Mouse (Mus musculus): Measurements from ENCODE around the gene Hsf2bp. TPM values are rescaled to one million over a fixed set of nuclear protein-coding genes. Genes with fewer than 3 reads are reported as not detected.

Gene Hsf2bp
- total and polyA plus RNA-seq, 3 experiments, result 0.34 to 1.0 (median 0.75) TPM

DNA sequence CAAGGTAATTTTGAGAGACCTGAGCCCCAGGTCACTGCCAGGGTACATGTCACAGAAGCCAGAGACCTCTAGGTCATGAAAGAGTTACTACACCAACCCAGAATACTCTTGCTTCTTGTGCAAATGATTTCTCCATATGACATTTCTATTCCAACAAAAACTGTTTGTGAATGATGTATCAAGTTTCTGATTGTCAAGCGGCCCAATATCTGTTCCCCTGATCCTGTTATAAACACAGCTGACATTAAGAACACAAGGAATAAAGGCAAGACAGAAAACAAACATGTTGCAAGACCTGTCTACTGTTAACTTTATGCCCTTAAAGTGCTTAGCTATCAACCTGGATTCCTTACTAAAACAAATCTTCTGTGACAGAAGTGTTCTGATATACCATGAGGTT, 37.8 kb downstream of the Hsf2bp start:
- Histone ChIP-seq H3K79me2 (replicated peaks; ENCODE audit: control insufficient read depth, extremely low read depth, insufficient read depth, poor library complexity, severe bottlenecking) (no peaks in the 10 kb centered on the region), H3K4me3 (replicated peaks in 1 of 3; ENCODE audit: low read depth in 2 of 3, low read length in 2 of 3, poor library complexity in 1 of 3) (no peak overlapping the region), H3K4me2 (ENCODE audit: insufficient read depth, low read depth, poor library complexity, severe bottlenecking) (no peak overlapping the region), H3K9ac (ENCODE audit: insufficient read depth, low read depth) (no peak overlapping the region), H3K4me1 (ENCODE audit: control insufficient read depth in 1 of 2, insufficient read depth in 2 of 2) (peaks cover 7 to 28% of the 10 kb centered on the region in 2 experiments), H3K9me3 (replicated peaks; ENCODE audit: low read length) (peaks cover 5% of the 10 kb centered on the region), H3K27me3 (replicated peaks) (no peaks in the 10 kb centered on the region), H3K36me3 (replicated peaks in 1 of 2; ENCODE audit: control insufficient read depth in 1 of 2, insufficient read depth in 1 of 2, low read length in 1 of 2) (no peaks in the 10 kb centered on the region), H3K27ac (ENCODE audit: insufficient read depth, low read depth) (no peak overlapping the region)
- no peak for DNase-seq (ENCODE audit: extremely low read depth)
- dilution Hi-C loops (cut with MboI; ENCODE audit: extremely low pct_ligation_motif_present, extremely low pct_unique_long_range_greater_than_20kb, low sequenced_read_pairs) (no loop called here), in situ Hi-C loops (cut with MboI; ENCODE audit: low pct_ligation_motif_present, low pct_unique_long_range_greater_than_20kb, low sequenced_read_pairs) (no loop called here)
- TF ChIP-seq ELF1 (IDR thresholded peaks at IDR 0.05; ENCODE audit: low read depth, low read length) (no peak), KAT2A (IDR thresholded peaks at IDR 0.05; ENCODE audit: insufficient replicate concordance, low read length) (no peak), POLR2A (IDR thresholded peaks at IDR 0.05; ENCODE audit: low read depth, low read length) (no peak), RCOR1 (conservative IDR thresholded peaks at IDR 0.05; ENCODE audit: low read depth, low read length) (no peak), NELFE (IDR thresholded peaks at IDR 0.05; ENCODE audit: low read depth, low read length) (no peak), USF1 (IDR thresholded peaks at IDR 0.05; ENCODE audit: low read depth, low read length) (no peak), TBP (conservative IDR thresholded peaks at IDR 0.05; ENCODE audit: low read depth, low read length) (no peak), TCF12 (IDR thresholded peaks at IDR 0.05; ENCODE audit: low read depth, low read length) (no peak), ZNF384 (IDR thresholded peaks at IDR 0.05; ENCODE audit: low read depth, low read length) (no peak), E2F4 (IDR thresholded peaks at IDR 0.05; ENCODE audit: insufficient replicate concordance, low read depth, low read length) (no peak), USF2 (conservative IDR thresholded peaks at IDR 0.05; ENCODE audit: low read depth, low read length) (no peak), MEF2A (IDR thresholded peaks at IDR 0.05; ENCODE audit: borderline replicate concordance, low read depth, low read length) (no peak), GABPA (IDR thresholded peaks at IDR 0.05; ENCODE audit: insufficient replicate concordance, low read depth, low read length) (no peak), BHLHE40 (IDR thresholded peaks at IDR 0.05; ENCODE audit: low read depth, low read length) (no peak), PAX5 (IDR thresholded peaks at IDR 0.05; ENCODE audit: low read length) (no peak), ZKSCAN1 (IDR thresholded peaks at IDR 0.05; ENCODE audit: borderline replicate concordance, low read depth, low read length) (no peak), EP300 (IDR thresholded peaks at IDR 0.05; ENCODE audit: low read length) (no peak)

DNA sequence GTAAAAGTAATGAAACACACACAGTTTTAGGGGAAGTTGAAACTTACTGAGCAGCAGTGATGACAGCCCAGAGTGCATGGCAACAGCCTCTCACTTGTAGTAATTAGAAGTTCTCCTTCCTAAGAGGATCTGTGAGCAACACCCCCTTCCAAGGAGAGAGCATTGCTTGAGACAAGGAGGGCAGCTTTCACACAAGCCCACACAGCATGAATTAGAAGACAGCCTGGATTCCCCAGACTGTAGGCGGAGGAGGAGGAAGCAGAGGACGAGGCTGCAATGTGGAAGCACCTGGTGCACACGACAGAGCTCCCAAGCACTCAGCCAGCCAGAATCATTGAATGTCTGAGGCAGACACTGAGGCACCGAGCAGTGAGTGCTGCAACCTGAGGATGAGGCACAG, 39.8 kb downstream of the Hsf2bp start:
- no peak overlapping the region for H3K27ac ChIP-seq (ENCODE audit: insufficient read depth, low read depth)
- no peak for DNase-seq (ENCODE audit: extremely low read depth)
- no peak overlapping the region for H3K4me2 ChIP-seq (ENCODE audit: insufficient read depth, low read depth, poor library complexity, severe bottlenecking)
- in situ Hi-C loops (cut with MboI; ENCODE audit: low pct_ligation_motif_present, low pct_unique_long_range_greater_than_20kb, low sequenced_read_pairs), result no loop called here
- H3K79me2 ChIP-seq (replicated peaks; ENCODE audit: control insufficient read depth, extremely low read depth, insufficient read depth, poor library complexity, severe bottlenecking), result no peaks in the 10 kb centered on the region
- H3K4me1 ChIP-seq (ENCODE audit: control insufficient read depth in 1 of 2, insufficient read depth in 2 of 2), result peaks cover 7 to 32% of the 10 kb centered on the region in 2 experiments
- H3K9ac ChIP-seq (ENCODE audit: insufficient read depth, low read depth), result no peak overlapping the region
- TF ChIP-seq TCF12 (IDR thresholded peaks at IDR 0.05; ENCODE audit: low read depth, low read length), result no peak
- no peak for TF ChIP-seq HCFC1 (IDR thresholded peaks at IDR 0.05; ENCODE audit: low read depth, low read length)
- TF ChIP-seq ZNF384 (IDR thresholded peaks at IDR 0.05; ENCODE audit: low read depth, low read length), result no peak
- no peak for TF ChIP-seq MEF2A (IDR thresholded peaks at IDR 0.05; ENCODE audit: borderline replicate concordance, low read depth, low read length)
- no peak for TF ChIP-seq ETS1 (conservative IDR thresholded peaks at IDR 0.05; ENCODE audit: low read depth, low read length)
- no peaks in the 10 kb centered on the region for H3K9me3 ChIP-seq (replicated peaks; ENCODE audit: low read length)
- dilution Hi-C loops (cut with MboI; ENCODE audit: extremely low pct_ligation_motif_present, extremely low pct_unique_long_range_greater_than_20kb, low sequenced_read_pairs), result no loop called here
- no peak overlapping the region for H3K4me3 ChIP-seq (replicated peaks in 1 of 3; ENCODE audit: low read depth in 2 of 3, low read length in 2 of 3, poor library complexity in 1 of 3)
- H3K27me3 ChIP-seq (replicated peaks), result no peaks in the 10 kb centered on the region
- no peaks in the 10 kb centered on the region for H3K36me3 ChIP-seq (replicated peaks in 1 of 2; ENCODE audit: control insufficient read depth in 1 of 2, insufficient read depth in 1 of 2, low read length in 1 of 2)

Measured in CH12.LX (cell line).